Mouse (Mus musculus): ENCODE data around the gene Slc30a3. TPM values are rescaled to one million over a fixed set of nuclear protein-coding genes. Genes with fewer than 3 reads are reported as not detected.
"Not testable (repeated sequence)": the region's sequence is repeated elsewhere in the genome, so short reads cannot be mapped to it uniquely, and the experiment has no call there.

Slc30a3 gene
- polyA plus RNA-seq, 1 experiment from 2014 or later: 0.10 TPM

DNA sequence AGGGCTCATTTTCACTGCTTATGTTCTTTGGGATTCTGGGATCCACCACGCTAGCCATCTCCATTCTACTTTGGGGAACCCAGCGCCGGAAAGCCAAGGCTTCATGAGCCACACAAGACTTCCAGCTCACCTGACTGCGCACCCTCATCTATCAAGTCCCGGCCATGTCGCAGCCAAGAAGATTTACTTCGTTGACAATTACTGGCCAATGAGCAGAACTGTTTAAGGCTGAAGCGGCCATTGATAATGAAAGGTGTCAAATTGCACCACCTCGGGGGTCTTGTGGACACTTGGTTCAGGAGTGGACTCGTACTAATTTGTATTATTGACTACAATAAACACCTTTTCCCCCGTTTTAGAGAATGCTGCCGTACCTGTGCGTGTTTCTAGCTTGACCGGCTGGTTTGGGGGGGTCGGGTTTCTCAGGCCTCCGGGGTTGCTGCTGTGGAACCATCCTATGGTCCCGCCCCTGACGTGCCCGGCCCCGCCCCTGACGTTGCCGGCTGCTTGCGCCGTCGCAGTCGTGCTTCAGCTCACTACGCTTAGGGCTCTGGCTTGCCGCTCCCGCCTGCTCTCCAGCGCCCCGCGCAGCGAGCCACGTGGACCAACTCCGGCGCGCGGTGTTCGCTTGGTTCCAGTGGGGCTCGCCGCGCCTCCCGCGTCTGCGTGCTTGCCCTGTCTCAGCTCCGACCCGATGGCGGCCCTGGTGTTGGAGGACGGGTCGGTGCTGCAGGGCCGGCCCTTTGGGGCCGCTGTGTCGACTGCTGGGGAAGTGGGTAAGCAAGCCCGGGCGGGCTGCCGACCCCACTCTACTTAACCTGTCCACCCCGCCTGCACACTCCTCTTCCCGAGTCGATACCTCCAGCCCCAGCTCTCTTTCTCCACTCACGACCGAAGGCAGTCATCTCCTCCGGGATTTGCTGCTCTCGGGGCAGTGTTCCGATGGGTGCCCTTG, 53.5 kb downstream of the Slc30a3 start, which contains the start of gene Cad:
Gene Cad, plus strand, starts transcription at position 520 of the 955 bp plus-strand sequence.
- H3K4me3 ChIP-seq (ENCODE audit: low read depth, low read length): peak within 1 kb of the TSS; percentile 55
- ATAC-seq: peak; percentile 96
- no peaks in the 10 kb centered on the region for H3K27me3 ChIP-seq (replicated peaks; ENCODE audit: control insufficient read depth, insufficient read depth, low read length)
- 1% methylated on average over 58 of the region's 64 CpGs for WGBS
- H3K9me3 ChIP-seq (ENCODE audit: control insufficient read depth): no peaks in the 10 kb centered on the region
- peak within 1 kb of the TSS; percentile 98 for H3K4me2 ChIP-seq (replicated peaks; ENCODE audit: low read depth)
- 0 out of 2 replicates have a peak, but pooled peaks cover 4% of the 10 kb centered on the region for H3K4me1 ChIP-seq (replicated peaks; ENCODE audit: control insufficient read depth, insufficient read depth, low read length)
- H3K27ac ChIP-seq (ENCODE audit: low read depth, low read length): peak within 1 kb of the TSS; percentile 31
- peak within 1 kb of the TSS; percentile 57 for H3K9ac ChIP-seq (ENCODE audit: low read depth, low read length)
- peak; percentile 62 for TF ChIP-seq CTCF (IDR thresholded peaks at IDR 0.05; ENCODE audit: low read depth)
- peaks cover 13% of the 10 kb centered on the region; the same call in 1 of the 2 replicates for H3K36me3 ChIP-seq (ENCODE audit: control insufficient read depth, insufficient read depth)

DNA sequence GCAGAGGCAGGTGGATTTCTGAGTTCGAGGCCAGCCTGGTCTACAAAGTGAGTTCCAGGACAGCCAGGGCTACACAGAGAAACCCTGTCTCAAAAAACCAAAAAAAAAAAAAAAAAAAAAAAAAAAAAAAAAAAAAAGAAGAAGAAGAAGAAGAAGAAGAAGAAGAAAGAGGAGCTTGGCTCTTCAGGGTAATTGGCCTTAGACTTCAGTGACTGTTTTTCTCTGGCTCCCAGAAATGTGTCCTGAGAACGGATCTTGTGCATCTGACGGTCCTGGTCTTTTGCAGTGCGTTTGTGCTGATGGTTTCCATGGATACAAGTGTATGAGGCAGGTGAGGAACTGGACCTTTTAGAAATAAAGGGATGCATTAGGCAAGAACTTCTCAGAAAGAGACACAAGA, 54.3 kb downstream of the Slc30a3 start:
- H3K4me1 ChIP-seq (replicated peaks; ENCODE audit: control insufficient read depth, insufficient read depth, low read length); H3K9ac ChIP-seq (ENCODE audit: low read depth, low read length); ATAC-seq; H3K27me3 ChIP-seq (replicated peaks; ENCODE audit: control insufficient read depth, insufficient read depth, low read length); H3K36me3 ChIP-seq (ENCODE audit: control insufficient read depth, insufficient read depth); H3K27ac ChIP-seq (ENCODE audit: low read depth, low read length); H3K9me3 ChIP-seq (ENCODE audit: control insufficient read depth); H3K4me3 ChIP-seq (ENCODE audit: low read depth, low read length): not testable (repeated sequence)
- peak overlapping the region; percentile 98 for H3K4me2 ChIP-seq (replicated peaks; ENCODE audit: low read depth)
- WGBS: 68% methylated on average over 4 of the region's 4 CpGs

DNA sequence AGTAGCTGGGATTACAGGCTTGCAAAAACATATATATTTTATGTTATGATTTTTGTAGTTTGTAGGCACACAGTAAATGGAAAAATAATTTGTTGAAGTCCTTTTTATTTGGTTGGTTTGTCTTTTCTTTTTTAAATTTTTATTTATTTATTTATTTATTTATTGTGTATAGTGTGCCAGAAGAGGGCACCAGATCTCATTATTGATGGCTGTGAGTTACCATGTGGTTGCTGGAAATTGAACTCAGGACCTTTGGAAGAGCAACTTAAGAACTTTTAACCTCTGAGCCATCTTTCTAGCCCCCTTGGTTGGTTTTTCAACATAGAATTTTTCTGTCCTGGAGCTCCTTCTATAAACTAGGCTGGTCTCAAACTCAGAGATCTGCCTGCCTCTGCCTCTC, 57.6 kb downstream of the Slc30a3 start:
- H3K4me2 ChIP-seq (replicated peaks; ENCODE audit: low read depth): no peak overlapping the region
- 0 out of 2 replicates have a peak, but pooled peaks cover 3% of the 10 kb centered on the region for H3K4me1 ChIP-seq (replicated peaks; ENCODE audit: control insufficient read depth, insufficient read depth, low read length)
- no peak overlapping the region for H3K9ac ChIP-seq (ENCODE audit: low read depth, low read length)
- TF ChIP-seq CTCF (IDR thresholded peaks at IDR 0.05; ENCODE audit: low read depth): peak; percentile 21; the same call in 1 of the 2 replicates
- no peaks in the 10 kb centered on the region for H3K27me3 ChIP-seq (replicated peaks; ENCODE audit: control insufficient read depth, insufficient read depth, low read length)
- no peak for ATAC-seq
- no peak overlapping the region for H3K27ac ChIP-seq (ENCODE audit: low read depth, low read length)
- no peaks in the 10 kb centered on the region for H3K9me3 ChIP-seq (ENCODE audit: control insufficient read depth)
- H3K4me3 ChIP-seq (ENCODE audit: low read depth, low read length): no peak overlapping the region
- H3K36me3 ChIP-seq (ENCODE audit: control insufficient read depth, insufficient read depth): peaks cover 5% of the 10 kb centered on the region; the same call in 1 of the 2 replicates

DNA sequence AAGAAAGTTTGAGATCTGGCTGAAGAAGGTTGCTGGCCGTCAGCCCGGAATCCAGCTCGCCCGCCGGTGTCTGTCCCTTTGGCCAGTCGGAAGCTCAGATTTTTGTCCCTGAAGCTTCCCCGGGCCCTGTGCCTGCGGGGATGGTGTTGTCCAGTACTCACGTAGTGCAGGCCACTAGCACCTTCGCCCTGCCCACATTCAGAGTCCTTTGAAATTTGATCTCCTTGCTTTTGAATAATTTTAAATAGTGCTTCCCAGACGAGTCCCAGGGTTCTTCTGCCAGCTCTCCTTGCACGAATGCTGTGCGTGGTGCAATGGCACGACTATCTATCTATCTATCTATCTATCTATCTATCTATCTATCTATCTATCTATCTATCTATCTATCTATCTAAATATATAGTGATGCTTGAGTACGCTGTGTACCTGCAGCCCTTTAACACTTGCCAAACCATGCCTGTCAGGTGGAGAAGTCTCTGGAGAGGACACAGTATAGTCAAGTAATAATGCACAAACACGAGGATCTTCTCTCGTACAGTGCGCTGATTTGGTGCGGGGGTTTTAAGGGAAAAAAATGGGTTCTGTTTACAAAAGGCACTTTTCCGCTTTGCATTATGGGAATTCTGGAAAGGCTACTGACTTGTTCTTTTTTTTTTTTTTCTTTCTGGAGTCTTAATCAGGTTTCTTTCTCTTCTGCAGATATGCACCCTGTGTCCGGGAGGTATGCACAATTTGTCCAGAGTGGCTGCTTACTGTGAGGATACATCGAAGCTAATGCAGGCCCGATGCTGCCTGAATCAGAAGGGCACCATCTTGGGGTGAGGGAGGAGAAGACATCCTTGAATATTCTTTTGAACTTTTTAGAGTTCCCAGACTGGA, 59.0 kb downstream of the Slc30a3 start, which contains the start of gene Slc5a6:
Gene Slc5a6, minus strand, starts transcription at position 162 of the 879 bp plus-strand sequence.
- under 1% methylated on average over 23 of the region's 23 CpGs for WGBS
- peaks cover 9% of the 10 kb centered on the region; the same call in 1 of the 2 replicates for H3K36me3 ChIP-seq (ENCODE audit: control insufficient read depth, insufficient read depth)
- H3K27me3 ChIP-seq (replicated peaks; ENCODE audit: control insufficient read depth, insufficient read depth, low read length): no peaks in the 10 kb centered on the region
- H3K27ac ChIP-seq (ENCODE audit: low read depth, low read length): peak within 1 kb of the TSS; percentile 96
- ATAC-seq: peak; percentile 17
- TF ChIP-seq CTCF (IDR thresholded peaks at IDR 0.05; ENCODE audit: low read depth): peak; percentile 75
- no peaks in the 10 kb centered on the region for H3K9me3 ChIP-seq (ENCODE audit: control insufficient read depth)
- peak within 1 kb of the TSS; percentile 90 for H3K9ac ChIP-seq (ENCODE audit: low read depth, low read length)
- H3K4me1 ChIP-seq (replicated peaks; ENCODE audit: control insufficient read depth, insufficient read depth, low read length): no peaks in the 10 kb centered on the region
- peak within 1 kb of the TSS; percentile 83 for H3K4me2 ChIP-seq (replicated peaks; ENCODE audit: low read depth)
- peak within 1 kb of the TSS; percentile 83 for H3K4me3 ChIP-seq (ENCODE audit: low read depth, low read length)

DNA sequence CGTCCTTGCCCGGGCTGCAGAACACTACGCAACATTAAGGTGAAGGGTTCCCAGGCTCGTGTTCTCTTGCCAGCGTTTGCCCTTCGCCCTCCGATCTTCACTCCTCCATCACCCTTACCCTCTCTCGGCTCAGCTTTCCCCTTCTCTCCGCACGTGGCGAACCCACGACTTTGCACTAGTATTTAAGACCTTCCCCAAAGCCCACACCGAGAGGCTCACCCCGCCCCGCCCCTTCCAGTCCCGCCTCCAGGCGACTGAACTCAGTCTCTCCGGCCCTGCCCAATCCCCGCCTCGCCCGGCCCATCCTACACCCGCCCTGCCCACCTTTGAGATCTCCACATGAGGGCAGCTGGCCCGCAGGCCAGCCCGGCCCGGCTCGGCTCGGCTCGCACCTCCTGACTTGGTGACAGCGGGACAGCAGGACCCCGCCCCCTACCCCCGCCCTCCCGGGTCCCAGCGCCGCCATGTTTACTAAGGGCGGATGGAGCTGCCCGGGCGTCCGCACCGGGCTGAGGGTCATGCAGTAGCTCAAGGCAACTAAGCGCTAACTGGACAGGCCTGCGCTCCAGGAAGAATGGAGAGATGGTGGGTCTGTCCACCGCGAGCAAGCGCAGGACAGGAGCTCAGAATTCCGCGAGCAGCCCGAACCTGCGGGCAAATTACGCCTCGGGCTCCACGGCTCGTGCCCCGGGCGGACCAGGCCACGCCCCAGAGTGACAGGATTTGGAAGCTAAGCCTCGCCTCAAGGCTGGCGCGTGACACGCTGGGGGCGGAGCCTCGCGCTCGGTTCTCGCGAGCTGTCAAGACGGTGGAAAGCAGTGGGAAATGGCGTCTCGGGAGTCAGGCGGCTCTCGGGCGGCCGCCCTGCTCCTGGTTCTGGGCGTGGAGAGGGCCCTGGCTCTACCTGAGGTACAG, 59.9 kb downstream of the Slc30a3 start, which contains the start of gene Atraid:
Gene Atraid, plus strand, starts transcription at position 465 of the 915 bp plus-strand sequence.
- ATAC-seq: peak; percentile 97
- Histone ChIP-seq H3K4me1 (replicated peaks; ENCODE audit: control insufficient read depth, insufficient read depth, low read length) (no peaks in the 10 kb centered on the region), H3K36me3 (ENCODE audit: control insufficient read depth, insufficient read depth) (peaks cover 15% of the 10 kb centered on the region; the same call in 1 of the 2 replicates), H3K9ac (ENCODE audit: low read depth, low read length) (peak within 1 kb of the TSS; percentile 90), H3K9me3 (ENCODE audit: control insufficient read depth) (no peaks in the 10 kb centered on the region), H3K27me3 (replicated peaks; ENCODE audit: control insufficient read depth, insufficient read depth, low read length) (no peaks in the 10 kb centered on the region), H3K4me3 (ENCODE audit: low read depth, low read length) (peak within 1 kb of the TSS; percentile 83), H3K4me2 (replicated peaks; ENCODE audit: low read depth) (peak within 1 kb of the TSS; percentile 83), H3K27ac (ENCODE audit: low read depth, low read length) (peak within 1 kb of the TSS; percentile 96)
- TF ChIP-seq CTCF (IDR thresholded peaks at IDR 0.05; ENCODE audit: low read depth): peak; percentile 43
- WGBS: under 1% methylated on average over 73 of the region's 73 CpGs
